Mouse (Mus musculus) right cerebral cortex, postnatal 36 days (tissue): ENCODE measurements around the gene Smarca4.

Experiments
- DNase-seq, 2 experiments: peaks; one replicate each; pipeline ENCODE4 v3.0.0; 2022; ENCODE audit warnings: low spot score in 2 of 2, mixed read lengths in 1 of 2

The Smarca4 gene

DNA sequence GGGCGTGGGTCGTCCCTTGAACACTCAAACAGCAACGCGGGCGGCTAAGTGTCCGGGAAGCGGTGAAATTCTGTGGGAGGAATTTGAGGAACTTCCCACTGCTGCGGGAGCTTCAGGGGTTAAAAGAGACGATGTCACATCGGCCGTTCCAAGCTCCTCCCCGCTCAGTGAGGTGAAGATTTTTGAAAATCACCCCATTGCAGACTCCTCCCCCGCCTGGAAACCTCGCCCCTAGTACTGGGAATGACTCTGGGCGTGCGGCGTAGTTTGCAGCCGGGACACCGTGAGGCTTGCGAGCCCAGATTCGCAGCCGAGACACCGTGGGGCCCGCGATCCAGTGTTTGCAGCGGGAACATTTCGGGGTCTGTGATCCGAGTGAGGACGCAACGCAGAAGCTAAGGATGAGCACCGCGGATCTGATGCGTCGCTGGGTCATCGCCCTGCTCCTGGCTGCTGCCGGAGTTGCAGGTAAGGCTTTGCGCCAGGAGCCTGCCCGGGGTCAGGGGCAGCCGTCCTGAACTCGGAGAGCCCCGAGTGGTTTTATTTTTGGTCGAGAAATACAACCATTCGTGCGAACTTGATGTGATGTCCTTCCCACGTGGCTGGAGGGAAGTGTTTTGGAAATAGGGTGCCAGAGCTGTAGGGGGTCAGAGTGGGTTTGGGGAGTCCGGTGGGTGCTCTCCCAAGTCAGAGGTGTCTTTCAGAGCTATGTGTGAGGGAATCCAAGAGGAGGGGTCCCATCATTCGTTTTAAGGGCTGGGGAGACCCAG is 107.6 kb downstream of the Smarca4 start, which contains the start of gene Ldlr:
Gene Ldlr (plus strand): TSS at position 107 of the 770 bp plus-strand sequence.
- peak; percentile 63 to 72 for DNase-seq

DNA sequence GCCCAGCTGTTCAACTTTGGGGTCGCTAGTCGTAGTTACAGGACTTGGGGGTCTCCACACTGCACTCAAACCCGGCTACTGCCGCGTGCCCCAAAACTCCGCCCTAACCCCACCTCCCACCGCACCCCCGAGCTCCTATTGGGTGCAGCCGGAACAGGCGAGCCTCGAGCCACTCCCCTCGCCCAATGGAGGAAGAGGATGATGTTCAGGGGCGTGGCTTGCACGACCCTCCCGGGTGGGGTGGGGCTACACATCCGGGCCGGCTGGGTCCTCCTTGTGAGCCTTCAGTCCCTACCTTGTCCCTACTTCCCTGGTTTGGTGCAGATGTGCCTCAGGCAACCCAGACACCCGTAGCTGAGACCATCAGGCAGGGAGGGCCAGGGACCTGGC is 108.2 kb downstream of the Smarca4 start:
- DNase-seq, result peak; percentile 85 to 91

DNA sequence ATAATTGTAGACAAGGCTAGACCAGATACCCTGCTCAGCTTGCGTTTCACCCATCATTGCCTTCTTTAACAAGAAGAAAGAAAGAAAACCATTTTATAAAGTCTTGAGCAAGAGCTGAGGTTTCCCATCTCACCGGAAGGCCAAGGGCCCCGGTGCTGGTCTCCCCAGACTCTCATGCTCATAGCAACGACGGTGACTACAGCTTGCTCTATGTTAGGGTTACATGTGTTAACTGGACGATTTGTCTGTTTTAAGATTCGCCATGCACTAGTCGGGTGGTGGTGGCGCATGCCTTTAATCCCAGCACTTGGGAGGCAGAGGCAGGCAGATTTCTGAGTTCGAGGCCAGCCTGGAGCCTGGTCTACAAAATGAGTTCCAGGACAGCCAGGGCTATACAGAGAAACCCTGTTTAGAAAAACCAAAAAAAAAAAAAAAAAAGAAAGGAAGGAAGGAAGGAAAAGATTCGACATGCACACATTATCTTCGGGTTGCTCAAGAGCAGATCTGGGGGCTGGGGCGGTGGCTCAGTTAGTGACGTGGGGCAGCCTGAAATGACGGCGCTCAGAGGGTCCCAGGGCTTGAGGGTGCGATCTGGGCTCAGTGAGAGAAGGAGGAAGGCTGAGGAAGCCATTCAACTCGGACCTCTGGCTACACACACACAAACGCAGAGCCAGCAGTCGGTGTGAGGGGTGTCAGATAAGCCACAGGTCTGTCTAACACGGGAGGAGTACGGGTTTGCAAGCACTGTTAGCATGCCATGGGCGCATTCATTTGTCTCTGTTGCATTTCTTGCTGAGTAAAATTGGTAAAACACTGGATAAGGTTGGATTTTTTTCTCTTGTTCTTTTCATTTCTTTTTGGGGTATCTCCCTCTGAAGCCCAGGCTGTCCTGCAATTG is 109.5 kb downstream of the Smarca4 start:
- DNase-seq, result no peak

DNA sequence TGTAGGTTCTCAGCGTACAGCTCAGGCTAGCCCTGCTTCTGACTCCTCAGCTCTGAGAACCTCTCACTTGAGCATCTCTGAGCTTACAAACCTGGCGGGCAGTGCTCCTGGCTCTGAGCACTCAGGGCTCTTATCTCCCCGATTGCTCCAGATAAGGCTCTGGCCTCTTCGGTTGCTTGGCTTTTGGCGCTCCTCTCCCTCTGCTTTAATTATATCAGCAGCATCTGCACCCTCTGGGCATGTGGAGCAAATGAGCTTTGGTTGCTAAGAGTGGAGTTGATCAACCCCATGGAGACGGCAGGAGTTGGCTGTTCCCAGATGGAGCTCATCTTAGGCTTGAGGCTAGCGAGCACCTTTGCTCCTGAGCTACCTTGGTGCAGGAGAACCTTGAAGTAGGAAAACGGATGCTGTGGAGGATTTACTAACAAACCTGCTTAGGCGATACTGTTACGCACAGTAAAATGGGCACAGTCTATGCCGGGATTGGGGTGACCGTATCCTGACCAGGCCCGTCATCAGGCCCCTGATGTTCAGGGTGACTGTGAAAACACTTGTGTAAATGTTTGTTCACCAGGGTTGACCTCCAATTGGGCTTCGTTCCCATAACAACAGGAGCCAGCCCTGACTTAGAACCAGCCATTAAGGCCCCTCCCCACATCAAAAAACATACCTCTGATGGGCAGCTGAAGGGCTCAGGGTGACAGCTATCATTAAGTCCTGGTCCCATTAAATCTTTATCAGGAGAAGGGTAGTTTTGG is 110.4 kb downstream of the Smarca4 start:
- no peak for DNase-seq

DNA sequence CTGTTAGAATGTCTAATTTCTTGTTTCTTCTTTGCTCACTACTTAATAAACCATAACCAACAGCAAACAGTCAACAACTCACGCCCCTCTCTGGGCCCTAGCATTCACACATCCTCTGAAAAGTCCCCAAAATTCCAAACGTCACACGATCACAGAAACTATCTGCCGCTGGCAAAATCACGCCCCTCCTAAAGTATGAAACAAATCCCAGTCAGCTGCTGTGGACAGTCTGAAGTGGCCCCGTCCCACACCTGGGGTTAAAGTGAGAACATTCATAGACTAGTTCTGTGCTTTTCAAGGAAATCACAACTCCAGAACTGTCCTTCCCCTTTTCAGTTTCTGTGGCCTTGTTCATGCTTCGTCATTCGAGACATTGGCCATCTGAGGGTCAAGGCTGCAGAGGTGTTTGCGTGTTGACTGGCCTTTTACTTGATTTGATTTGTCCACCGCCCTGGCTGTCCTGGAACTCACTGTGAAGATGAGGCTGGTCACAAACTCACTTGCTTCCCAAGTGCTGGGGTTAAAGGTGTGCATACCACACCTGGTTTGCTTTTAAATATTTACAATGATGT is 112.4 kb downstream of the Smarca4 start:
- DNase-seq, result no peak

DNA sequence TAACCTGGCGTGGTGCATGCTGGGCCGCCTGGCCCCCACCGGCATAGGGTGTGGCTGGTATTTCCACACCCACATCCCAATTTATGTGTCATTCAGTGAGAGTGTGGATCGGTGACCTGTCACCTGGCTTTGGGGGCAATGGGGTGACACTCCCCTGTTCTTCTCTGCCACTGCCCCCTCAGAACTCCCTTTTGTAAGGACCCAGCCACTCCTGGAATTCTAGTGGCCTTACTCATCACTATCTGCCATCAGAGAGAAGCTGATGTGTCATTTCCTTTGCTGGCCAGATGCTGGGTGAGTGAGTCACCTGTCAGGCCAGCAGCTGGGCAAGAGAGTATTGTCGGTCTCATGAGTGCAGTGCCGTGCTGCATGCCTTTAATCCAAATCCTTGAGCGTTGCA is 113.3 kb downstream of the Smarca4 start:
- no peak for DNase-seq

DNA sequence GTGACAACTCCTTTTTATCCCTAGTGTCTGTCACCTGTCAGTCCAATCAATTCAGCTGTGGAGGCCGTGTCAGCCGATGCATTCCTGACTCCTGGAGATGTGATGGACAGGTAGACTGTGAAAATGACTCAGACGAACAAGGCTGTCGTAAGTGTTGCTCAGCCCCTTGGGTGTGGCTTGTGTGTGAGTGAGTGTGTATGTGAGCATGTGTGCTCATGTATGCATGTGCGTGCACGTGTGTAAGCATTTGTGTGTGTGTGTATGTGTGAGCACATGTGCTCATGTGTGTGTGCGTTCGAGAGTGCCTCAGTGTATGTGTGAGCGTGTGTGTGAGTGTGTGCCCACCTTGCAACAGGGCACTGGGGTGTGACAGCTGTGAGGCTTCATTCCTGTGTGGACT is 116.3 kb downstream of the Smarca4 start:
- no peak for DNase-seq

DNA sequence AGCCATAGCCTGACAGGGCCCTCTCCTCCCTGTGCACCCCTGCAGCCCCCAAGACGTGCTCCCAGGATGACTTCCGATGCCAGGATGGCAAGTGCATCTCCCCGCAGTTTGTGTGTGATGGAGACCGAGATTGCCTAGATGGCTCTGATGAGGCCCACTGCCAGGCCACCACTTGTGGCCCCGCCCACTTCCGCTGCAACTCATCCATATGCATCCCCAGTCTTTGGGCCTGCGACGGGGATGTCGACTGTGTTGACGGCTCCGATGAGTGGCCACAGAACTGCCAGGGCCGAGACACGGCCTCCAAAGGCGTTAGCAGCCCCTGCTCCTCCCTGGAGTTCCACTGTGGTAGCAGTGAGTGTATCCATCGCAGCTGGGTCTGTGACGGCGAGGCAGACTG is 117.5 kb downstream of the Smarca4 start:
- no peak for DNase-seq

DNA sequence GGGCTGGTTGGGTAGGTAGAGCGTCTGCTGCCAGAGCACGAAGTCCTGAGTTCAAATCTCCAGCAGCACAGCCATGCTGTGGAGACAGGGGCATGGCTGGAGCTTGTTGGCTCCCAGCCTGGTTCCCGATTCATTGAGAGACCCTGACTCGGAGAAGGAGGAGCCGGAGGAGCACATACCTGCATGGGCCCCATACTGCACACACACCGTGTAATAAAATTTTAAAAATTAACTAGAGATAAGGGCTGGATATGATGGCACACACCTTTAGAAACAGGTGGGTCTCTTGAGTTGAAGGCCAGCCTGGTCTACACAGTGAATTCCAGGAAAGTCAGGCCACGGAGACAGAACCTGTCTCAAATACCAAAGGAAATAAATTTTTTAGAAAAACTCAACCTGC is 118.0 kb downstream of the Smarca4 start:
- no peak for DNase-seq

DNA sequence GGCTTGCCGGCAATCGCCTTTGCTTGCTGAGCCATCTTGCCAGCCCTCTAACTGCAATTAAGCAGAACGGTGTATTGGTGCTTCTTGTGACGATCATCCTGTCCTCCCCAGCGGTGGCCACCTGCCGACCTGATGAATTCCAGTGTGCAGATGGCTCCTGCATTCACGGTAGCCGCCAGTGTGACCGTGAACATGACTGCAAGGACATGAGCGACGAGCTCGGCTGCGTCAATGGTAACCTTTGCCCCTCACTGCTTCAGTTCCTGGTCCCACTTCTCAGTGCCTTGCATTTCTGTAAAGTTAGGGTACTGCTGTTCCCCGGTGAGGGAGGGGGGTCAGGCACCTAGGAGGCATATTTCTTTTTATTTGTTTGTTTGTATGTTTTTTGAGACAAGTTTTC is 119.2 kb downstream of the Smarca4 start:
- DNase-seq, result no peak

DNA sequence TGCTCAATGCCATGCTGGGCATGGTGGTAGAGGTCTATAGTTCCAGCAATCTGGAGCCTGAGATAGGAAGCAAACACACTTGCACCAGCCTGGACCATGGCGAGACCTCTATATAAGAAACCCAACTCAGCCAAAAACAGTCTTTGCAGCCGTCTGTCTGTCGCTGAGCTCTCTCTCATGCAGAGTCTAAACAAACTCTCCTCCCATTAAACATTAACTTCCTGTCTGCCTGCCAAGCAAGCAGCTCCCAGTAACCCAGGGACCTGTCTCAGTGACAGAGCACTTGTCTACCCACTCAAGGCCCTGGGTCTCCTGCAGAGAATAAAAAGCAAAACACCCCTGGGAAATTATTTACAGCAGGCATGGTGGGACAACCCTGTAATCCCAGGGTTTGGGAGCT is 120.6 kb downstream of the Smarca4 start:
- no peak for DNase-seq

DNA sequence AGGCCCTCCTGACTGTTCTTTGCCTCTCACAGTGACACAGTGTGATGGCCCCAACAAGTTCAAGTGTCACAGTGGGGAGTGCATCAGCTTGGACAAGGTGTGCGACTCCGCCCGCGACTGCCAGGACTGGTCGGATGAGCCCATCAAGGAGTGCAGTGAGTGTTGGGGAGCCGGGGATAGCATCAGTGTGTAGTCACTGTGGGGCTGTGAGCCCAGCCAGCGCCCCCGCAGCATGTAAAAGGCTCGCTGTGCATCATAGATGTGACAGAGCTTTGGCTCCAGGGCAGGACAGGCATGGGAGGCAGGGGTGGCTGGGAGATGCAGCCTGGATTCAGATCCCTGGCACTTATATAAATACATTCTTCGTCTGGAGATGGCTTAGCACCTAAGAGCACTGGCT is 121.2 kb downstream of the Smarca4 start:
- peak; percentile 52 to 61 for DNase-seq

DNA sequence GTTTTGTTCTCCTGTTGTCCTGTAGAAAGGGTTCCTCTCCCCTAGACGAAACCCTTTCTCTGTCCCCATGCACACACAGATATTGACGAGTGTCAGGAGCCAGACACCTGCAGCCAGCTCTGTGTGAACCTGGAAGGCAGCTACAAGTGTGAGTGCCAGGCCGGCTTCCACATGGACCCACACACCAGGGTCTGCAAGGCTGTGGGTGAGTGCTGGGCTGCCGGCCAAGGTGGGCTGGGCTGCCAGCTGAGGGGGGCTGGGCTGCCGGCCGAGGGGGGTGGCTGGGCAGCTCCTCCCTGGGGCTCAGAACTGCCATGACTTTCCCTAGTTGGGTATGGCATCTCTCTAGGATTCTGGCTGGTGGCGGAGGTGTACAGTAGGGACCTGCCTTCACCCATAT is 122.8 kb downstream of the Smarca4 start:
- DNase-seq, result no peak

DNA sequence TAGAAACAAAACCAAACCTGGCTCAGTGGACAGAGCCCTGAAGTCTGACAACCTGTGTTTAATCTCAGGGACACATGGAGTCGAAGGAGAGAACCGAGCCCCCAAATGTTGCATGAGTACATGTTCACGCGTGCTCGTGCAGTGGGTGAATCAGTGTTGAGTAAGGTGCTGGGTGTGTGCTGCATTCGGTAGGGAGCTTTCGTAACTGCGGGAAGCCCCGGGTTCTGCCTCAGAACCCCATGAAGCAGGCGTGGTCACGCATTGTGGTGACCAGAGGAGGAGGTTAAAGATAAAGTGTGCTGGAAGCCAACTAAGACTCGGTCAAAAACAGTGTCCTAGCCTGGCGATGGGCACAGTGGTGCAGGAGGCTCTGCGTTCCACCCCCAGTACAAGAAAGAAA is 124.5 kb downstream of the Smarca4 start:
- no peak for DNase-seq

DNA sequence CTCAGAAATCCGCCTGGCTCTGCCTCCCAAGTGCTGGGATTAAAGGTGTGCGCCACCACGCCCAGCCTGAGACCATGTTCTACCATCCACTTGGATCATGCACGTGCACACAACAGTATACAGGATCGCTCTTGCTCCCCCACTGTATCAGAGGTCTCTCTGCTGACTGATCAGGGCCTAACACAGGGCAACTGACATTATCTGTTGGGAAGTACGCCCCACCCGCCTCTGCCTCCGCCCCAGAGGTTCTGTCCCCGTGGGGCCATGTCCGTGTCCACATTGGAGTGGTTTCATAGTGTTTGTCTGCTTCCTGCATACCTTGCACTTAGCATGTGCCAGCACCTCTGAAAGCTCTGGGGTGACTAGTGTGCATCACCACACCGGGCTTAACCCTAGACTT is 125.5 kb downstream of the Smarca4 start:
- no peak for DNase-seq

DNA sequence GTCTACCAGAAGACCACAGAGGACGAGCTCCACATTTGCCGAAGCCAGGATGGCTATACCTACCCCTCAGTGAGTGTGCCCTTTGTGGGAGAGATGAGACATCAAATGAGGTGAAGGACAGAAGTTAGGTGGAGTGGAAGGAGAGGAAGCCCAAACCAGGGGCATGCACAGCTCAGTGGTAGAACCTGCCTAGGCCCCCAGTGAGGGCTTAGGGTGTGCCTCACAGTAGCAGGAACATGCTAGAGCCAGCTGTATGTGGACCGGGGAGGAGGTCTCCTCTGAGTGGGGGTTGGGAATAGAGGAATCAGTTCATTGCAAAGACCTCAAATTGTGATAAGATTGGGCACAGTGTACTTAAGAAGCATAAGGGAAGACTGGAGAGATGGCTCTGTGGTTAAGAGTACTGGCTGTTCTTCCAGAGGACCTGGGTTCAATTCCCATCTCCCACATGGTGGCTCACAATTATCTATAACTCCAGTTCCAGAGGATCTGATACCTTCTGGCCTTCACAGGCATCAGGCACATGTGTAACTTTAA is 131.3 kb downstream of the Smarca4 start:
- DNase-seq, result no peak

DNA sequence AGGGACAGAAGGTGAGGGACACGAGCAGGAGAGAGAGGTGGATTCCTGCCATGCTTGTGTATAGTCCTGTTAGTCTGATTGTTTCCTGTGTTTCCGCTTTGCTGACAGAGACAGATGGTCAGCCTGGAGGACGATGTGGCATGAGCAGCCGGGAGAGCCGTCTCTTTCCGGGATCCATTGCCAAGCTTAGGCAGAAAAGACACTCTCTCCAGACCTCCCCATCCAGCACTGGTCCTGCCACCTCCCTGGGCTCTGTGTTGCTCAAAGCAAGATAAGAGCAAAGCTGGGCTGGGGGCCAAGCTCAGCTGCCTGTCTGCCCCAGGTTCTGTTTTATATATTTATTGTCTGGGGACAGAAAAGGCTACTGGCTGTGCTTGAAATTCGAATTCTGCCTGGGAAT is 132.1 kb downstream of the Smarca4 start:
- DNase-seq, result no peak

DNA sequence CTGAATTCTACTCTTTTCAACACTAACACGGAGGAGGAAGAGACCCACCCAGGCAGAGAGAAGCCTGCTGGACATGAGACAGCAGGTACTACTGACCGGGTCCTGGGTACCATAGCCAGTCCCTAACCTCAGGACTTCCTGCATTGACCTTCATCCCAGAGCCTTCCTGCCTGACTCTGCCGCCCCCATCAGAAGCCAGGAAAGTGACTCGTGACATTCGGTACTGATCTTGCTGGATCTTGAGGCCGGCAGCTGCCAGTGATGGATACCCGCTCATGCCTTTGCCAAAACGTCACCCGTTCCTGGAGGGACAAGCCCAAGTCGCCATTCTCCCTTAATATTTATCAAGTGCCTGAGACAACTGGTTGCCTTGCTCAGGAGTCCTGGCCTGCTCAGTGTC is 132.5 kb downstream of the Smarca4 start:
- no peak for DNase-seq

DNA sequence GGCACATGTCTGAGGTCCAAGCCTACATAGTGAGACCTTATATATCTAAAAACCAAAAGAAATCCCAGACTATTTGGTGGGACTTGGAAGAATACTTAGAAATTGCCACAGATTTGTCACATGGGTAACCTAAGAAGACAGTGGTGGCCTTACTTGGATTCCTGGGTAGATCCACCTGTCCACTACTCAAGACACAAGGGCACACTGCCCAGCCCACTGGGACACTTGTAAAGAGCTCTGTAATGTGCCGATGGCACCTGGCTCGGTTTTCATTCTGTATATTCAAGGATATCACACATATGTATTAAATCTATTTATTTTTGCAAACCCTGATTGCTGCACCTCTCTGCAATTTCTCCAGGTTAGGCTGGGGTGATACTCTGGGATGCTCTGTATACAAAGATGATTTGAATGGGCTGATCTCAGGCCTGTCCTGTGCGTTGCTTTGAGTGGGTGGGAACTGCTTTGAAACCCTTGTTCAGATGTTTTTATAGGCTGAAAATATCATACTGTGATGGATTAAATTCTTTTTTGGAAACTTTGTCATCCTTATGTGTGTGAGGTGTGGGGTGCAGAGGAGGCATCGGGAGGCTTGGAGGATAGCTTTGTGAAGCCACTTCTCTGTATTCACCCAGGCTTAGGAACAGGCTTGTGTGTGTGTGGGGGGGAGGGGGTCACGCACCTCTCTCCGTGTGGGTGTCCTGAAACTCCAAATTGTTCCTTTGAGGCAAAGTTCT is 133.6 kb downstream of the Smarca4 start:
- DNase-seq, result no peak

DNA sequence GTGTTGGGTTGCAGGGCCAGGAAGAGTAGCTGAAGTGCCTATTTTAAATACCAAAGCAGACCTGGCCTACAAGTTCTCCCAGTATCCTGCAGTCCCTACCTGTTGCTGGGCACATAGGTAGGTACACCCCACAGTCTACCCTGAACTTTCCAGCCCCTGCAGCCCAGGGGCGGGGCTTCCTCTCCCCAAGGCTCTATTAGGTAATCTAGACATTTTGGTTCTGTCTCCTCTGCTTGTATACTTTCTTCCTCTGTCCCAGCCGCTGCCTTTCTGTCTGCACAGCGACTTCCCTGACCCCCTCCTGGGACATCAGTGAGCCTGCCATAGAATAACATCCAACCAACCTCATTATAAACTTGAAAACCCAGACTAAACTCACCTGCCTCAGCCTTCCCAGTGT is 134.4 kb downstream of the Smarca4 start:
- no peak for DNase-seq

DNA sequence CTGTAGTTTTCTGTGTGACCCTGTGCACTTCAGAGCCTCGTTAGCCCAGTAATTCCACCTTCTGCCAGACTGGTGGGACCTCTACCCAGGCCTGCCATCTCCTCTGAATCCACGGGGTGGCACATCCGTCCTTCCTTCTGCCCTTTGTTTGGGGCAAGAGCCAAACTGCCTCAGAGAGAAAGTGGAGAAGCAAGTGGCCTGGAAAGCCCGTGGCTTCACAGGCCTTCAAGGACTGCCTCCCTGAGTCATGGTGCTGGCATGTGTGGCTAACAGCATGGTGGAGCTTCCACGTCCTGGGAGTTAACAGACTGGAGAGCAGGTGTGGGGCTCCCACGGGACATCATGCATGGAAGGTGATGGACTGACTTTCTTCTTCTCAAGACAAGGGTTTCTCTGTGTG is 135.4 kb downstream of the Smarca4 start:
- DNase-seq, result no peak
